Mouse (Mus musculus) kidney, postnatal 0 days (tissue): ENCODE data around the gene Tbc1d10a. TPM values are rescaled to one million over a fixed set of nuclear protein-coding genes. Genes with fewer than 3 reads are reported as not detected.

ENCODE experiments used
- ATAC-seq: fragments of 200-750 bp; cut with Nextera tagmentation; replicated peaks from 2 replicates; pipeline ENCODE4 v1.8.0; 2017; ENCODE audit warnings: low read depth, moderate number of reproducible peaks, moderate TSS enrichment, moderate library complexity; ENCODE audit not compliant: low FRiP score
- DNase-seq: peaks from one replicate; pipeline ENCODE4 v3.0.0-alpha.2; 2016; ENCODE audit warnings: low spot score
- H3K27ac ChIP-seq: fragments of 300-500 bp; sonication (generic); 2 replicates; pipeline ENCODE4 v1.5.1; 2014; ENCODE audit warnings: mild to moderate bottlenecking
- H3K27me3 ChIP-seq: fragments of 300-500 bp; sonication (generic); 2 replicates; pipeline ENCODE4 v1.6.1; 2014; ENCODE audit warnings: low read length, mixed read lengths; ENCODE audit not compliant: insufficient read depth
- H3K36me3 ChIP-seq: fragments of 300-500 bp; sonication (generic); 2 replicates; pipeline ENCODE4 v1.6.1; 2014; ENCODE audit warnings: low read length, mixed read lengths; ENCODE audit not compliant: insufficient read depth
- H3K4me1 ChIP-seq: fragments of 300-500 bp; sonication (generic); replicated peaks from 2 replicates; pipeline ENCODE4 v1.6.1; 2014; ENCODE audit warnings: antibody characterized with exemption, low read length, mixed read lengths; ENCODE audit not compliant: insufficient read depth
- H3K4me2 ChIP-seq: fragments of 300-500 bp; sonication (generic); 2 replicates; pipeline ENCODE4 v1.6.1; 2014; ENCODE audit warnings: mild to moderate bottlenecking, low read length, moderate library complexity, mixed read lengths
- H3K4me3 ChIP-seq: fragments of 300-500 bp; sonication (generic); replicated peaks from 2 replicates; pipeline ENCODE4 v1.5.1; 2014; ENCODE audit warnings: low read depth, low read length
- H3K9ac ChIP-seq: fragments of 300-500 bp; sonication (generic); 2 replicates; pipeline ENCODE4 v1.6.1; 2014; ENCODE audit warnings: low read depth, low read length
- H3K9me3 ChIP-seq: fragments of 300-500 bp; sonication (generic); replicated peaks from 2 replicates; pipeline ENCODE4 v1.6.1; 2016; ENCODE audit warnings: low read length, inconsistent platforms, mixed read lengths
- CTCF ChIP-seq: IDR thresholded peaks from 2 replicates; pipeline ENCODE4 v1.5.1; 2016; ENCODE audit warnings: antibody characterized with exemption, low read depth, mild to moderate bottlenecking, moderate library complexity
- WGBS: fragments of 180-500 bp; shearing (Covaris S2); extraction: QIAGEN DNeasy Blood & Tissue Kit; methylation state at CpG from one replicate; pipeline ENCODE4 v1.1.7; 2014; 5-methylcytosine and 5-hydroxymethylcytosine counted together
- polyA plus RNA-seq: library from polyadenylated mRNA; unstranded; fragments of >200 nt; fragmentation: Nextera tagmentation; extraction: Ambion mirVana; gene quantifications from 2 replicates; pipeline ENCODE4 v1.2.1, GENCODE M21; 2015

The Tbc1d10a gene
- 40.6 and 41.1 TPM in 2 replicates for polyA plus RNA-seq

- under 1% methylated on average over 71 of the region's 71 CpGs for WGBS
- Histone ChIP-seq H3K9ac (peak within 1 kb of the TSS; percentile 94), H3K4me1 (peaks cover 21% of the 10 kb centered on the region), H3K27me3 (no peaks in the 10 kb centered on the region), H3K4me2 (peak within 1 kb of the TSS; percentile 95), H3K27ac (peak within 1 kb of the TSS; percentile 78), H3K36me3 (0 out of 2 replicates have a peak, but pooled peaks cover 6% of the 10 kb centered on the region), H3K9me3 (no peaks in the 10 kb centered on the region), H3K4me3 (peak within 1 kb of the TSS; percentile 88)
- ATAC-seq (peak; percentile 98), DNase-seq (peak; percentile 99)
- TF ChIP-seq CTCF: peak; percentile 15; the same call in 1 of the 2 replicates
Observed at GRCm38 (mm10) chr11:4186486-4187317, at the start of gene Tbc1d10a. Gene Tbc1d10a (plus strand): TSS chr11:4186789.

DNA sequence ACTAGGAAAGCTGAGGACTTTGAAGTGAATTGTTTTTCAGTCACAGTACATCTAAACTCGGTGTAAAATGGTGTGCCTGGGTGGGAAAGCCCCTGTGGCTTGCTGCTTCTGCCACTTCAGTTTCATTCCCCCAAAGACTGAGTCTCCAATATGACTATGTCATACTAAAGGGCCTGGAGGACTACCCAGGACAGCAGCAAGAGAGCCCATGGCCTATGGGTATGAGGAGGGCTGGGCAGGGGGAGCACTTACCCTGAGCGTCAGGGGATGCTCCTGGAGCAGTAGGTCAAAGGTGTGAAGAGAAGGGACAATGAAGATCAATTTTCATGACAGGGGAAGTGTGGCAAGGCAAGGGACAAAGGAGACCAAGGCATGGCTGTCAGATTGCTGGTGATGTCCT is 47.6 kb upstream of the Tbc1d10a start:
- Histone ChIP-seq H3K9me3 (no peaks in the 10 kb centered on the region), H3K9ac (no peak overlapping the region), H3K27me3 (no peaks in the 10 kb centered on the region), H3K4me1 (peaks cover 12% of the 10 kb centered on the region), H3K4me2 (no peak overlapping the region), H3K36me3 (peaks cover 37% of the 10 kb centered on the region), H3K4me3 (no peak overlapping the region), H3K27ac (no peak overlapping the region)
- ATAC-seq (no peak), DNase-seq (no peak)
- TF ChIP-seq CTCF: no peak
- 56% methylated on average over 2 of the region's 2 CpGs for WGBS

- no peak overlapping the region for H3K9ac ChIP-seq
- H3K36me3 ChIP-seq: peaks cover 47% of the 10 kb centered on the region
- no peak for TF ChIP-seq CTCF
- H3K4me3 ChIP-seq: no peak overlapping the region
- no peak overlapping the region for H3K27ac ChIP-seq
- DNase-seq: no peak
- no peaks in the 10 kb centered on the region for H3K9me3 ChIP-seq
- peaks cover under 1% of the 10 kb centered on the region; the same call in 1 of the 2 replicates for H3K4me1 ChIP-seq
- H3K4me2 ChIP-seq: no peak overlapping the region
- ATAC-seq: no peak
- H3K27me3 ChIP-seq: no peaks in the 10 kb centered on the region
Observed at GRCm38 (mm10) chr11:4141505-4141904, 45.1 kb upstream of the Tbc1d10a start.

GRCm38 (mm10) chr11:4142352-4142751 is 44.2 kb upstream of the Tbc1d10a start:
- DNase-seq (no peak), ATAC-seq (no peak)
- H3K36me3 ChIP-seq: peaks cover 47% of the 10 kb centered on the region
- no peaks in the 10 kb centered on the region for H3K9me3 ChIP-seq
- WGBS: 86% methylated on average over 4 of the region's 4 CpGs
- no peak overlapping the region for H3K4me2 ChIP-seq
- H3K27me3 ChIP-seq: no peaks in the 10 kb centered on the region
- H3K4me3 ChIP-seq: no peak overlapping the region
- no peaks in the 10 kb centered on the region for H3K4me1 ChIP-seq
- H3K9ac ChIP-seq: no peak overlapping the region
- no peak for TF ChIP-seq CTCF
- no peak overlapping the region for H3K27ac ChIP-seq

GRCm38 (mm10) chr11:4143281-4144062 is 43.1 kb upstream of the Tbc1d10a start:
- H3K27me3 ChIP-seq: no peaks in the 10 kb centered on the region
- no peak overlapping the region for H3K27ac ChIP-seq
- no peak overlapping the region for H3K4me3 ChIP-seq
- DNase-seq (no peak), ATAC-seq (no peak)
- peaks cover 42% of the 10 kb centered on the region for H3K36me3 ChIP-seq
- no peak overlapping the region for H3K9ac ChIP-seq
- H3K4me1 ChIP-seq: no peaks in the 10 kb centered on the region
- no peaks in the 10 kb centered on the region for H3K9me3 ChIP-seq
- WGBS: 87% methylated on average over 21 of the region's 21 CpGs
- TF ChIP-seq CTCF: no peak
- H3K4me2 ChIP-seq: no peak overlapping the region

DNA sequence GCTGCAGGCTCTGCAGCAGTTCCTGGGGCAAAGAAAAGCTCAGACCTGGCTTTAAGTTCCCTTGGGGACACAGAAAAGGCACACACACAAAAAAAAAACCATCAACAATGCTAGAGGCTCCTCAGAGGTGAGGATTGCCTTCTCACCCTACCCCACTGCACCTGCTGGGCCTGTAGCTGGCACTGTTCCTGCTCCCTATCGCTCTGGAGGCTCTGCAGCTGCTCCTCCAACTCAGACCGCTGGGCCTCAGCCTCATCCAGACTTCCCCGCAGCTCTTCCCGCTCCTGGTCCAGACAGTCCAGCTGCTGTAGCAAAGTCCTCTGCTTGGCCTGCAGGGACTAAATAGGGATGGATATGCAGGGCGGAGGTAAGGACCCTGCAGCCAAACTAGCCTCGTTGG is 40.2 kb upstream of the Tbc1d10a start:
- Histone ChIP-seq H3K36me3 (peaks cover 24% of the 10 kb centered on the region; the same call in 1 of the 2 replicates), H3K4me3 (no peak overlapping the region), H3K4me2 (no peak overlapping the region), H3K9ac (no peak overlapping the region), H3K27ac (no peak overlapping the region), H3K4me1 (no peaks in the 10 kb centered on the region), H3K27me3 (no peaks in the 10 kb centered on the region), H3K9me3 (no peaks in the 10 kb centered on the region)
- ATAC-seq (no peak), DNase-seq (no peak)
- WGBS: 82% methylated on average over 6 of the region's 6 CpGs
- TF ChIP-seq CTCF: no peak
